Mouse (Mus musculus): ENCODE data around the gene Cacnb2.

DNA sequence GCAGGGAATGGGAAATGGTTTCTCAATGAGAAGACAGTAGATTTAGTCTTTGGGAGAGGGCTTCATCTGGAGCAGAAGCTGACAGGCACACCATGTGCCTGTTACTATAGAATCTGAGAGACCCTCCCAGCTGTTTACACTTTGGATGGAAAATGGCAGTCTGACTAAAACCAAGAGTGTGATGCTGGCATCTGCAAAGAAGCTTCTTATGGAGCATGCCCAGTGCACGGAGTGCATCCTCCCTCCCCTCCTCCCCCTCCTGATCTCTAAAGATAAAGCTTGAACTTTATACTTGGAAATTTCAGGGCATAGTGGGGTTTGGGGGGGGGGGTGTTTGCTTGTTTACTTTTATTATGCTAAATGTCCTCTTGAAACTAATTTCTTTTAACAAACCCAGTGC lies 270.2 kb downstream of the Cacnb2 start:
- TF ChIP-seq EP300 (IDR thresholded peaks at IDR 0.05; ENCODE audit: low read depth): no peak
- no peak for TF ChIP-seq CTCF (IDR thresholded peaks at IDR 0.05; ENCODE audit: low read depth)
